Mouse (Mus musculus) 416B (cell line): Measurements from ENCODE around the gene Pkp4.

Source experiments
- DNase-seq: peaks from one replicate; pipeline ENCODE4 v3.0.0; 2011; ENCODE audit warnings: low read depth

The Pkp4 gene

GRCm38 (mm10) chr2:59219997-59220789, 59.5 kb downstream of the Pkp4 start:
- DNase-seq: peak; percentile 32

GRCm38 (mm10) chr2:59226383-59226782, 65.7 kb downstream of the Pkp4 start:
- no peak for DNase-seq

- DNase-seq: no peak
Measured at GRCm38 (mm10) chr2:59227011-59227410, 66.4 kb downstream of the Pkp4 start.

DNA sequence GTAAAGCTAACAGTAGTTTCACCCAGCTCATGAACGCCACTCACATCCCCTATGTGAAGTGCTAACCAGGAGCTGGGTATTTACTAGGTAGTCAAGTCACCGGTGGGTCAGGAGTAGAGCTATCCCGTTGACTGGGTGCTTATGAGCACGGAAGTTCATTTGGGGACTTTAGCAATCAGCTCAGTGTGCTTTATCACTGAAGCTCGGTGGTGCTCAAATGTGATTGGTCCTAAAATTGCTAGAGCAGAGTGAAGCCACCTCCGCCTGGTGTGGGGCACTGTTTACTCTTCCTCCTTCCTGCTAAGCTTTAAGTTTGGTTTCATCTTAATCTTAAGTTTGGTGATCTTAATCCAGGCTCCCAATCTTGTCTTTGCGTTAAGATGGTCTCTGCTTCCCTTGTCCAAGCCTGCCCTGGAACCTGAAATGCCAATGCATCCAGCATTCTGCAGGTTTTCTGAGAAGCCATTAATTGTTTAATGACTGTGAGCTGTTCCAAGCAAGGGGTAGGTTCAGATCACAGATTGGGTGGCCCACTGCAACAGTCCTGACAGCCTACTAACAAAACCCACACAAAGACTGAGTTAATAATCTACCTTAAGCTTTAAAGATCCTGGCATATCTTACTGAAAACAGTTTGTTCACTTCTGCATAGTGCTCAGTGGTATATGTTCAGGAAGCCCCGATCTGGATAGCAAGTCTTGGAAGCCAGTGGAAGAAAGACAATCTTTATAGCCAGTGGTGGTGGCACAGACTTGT, 67.0 kb downstream of the Pkp4 start:
- DNase-seq: no peak

- no peak for DNase-seq
Measured at GRCm38 (mm10) chr2:59229250-59229895, 68.7 kb downstream of the Pkp4 start.

DNA sequence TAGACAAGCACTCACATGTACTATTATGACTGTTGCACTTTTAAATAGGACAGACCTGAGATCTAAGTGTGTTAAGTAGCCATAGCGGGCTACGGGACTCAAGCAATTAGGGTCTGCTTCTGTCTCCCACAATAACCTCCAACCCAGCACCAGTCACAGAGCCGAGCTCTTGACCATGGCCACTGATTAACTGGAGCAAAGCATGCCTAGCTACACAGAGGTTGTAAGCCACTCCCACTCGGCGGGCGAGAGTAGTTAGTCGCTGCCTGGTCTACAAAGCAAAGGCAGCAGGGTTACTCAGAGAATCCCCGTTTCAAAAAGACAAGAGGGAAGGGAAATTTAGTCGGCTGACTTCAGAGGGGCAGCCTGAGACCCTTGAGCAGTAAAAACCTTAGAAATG, 70.0 kb downstream of the Pkp4 start:
- no peak for DNase-seq

DNA sequence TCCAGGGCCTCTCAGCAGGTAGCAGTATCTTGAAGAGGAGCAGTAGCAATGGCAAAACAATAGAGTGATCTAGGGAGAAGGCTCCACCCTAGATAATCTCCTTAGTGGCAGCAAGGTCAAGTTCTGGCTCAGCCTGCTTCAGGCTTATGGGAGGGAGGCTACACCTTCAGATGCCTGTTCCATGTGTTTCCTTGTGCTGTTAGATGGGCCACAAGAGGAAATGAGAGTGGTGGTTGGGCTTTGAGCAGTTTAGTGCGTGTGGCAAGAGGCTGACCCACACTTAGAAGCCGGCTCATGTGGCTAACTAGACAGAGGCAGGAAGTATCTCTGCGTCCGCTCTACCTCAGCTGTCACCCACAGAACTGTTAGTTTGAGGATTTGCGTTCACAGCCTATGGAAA, 70.9 kb downstream of the Pkp4 start:
- DNase-seq: peak; percentile 96

GRCm38 (mm10) chr2:59233294-59233923, 72.8 kb downstream of the Pkp4 start:
- no peak for DNase-seq

- DNase-seq: no peak
Measured at GRCm38 (mm10) chr2:59233936-59234335, 73.3 kb downstream of the Pkp4 start.

GRCm38 (mm10) chr2:59234537-59234936, 73.9 kb downstream of the Pkp4 start:
- no peak for DNase-seq

- DNase-seq: no peak
Measured at GRCm38 (mm10) chr2:59239841-59240395, 79.3 kb downstream of the Pkp4 start.

DNA sequence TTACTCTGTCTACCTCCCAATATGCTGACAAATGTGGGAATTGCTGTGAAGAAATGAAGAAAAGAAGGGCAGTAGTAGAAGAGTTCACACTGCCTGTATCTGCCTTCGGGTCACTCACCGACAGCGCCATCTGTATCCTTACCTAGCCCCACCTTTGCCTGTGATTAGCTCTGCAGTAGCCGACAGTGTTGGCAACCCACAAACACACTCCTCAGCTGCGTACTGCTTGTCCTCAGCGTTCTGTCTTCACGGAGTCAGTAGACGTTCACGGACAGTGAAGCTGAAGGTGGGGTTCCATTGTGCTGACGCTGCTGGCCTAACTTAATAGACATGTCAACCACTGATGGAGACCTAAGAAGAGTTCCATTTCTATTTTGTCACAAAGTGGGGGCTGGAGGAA, 81.5 kb downstream of the Pkp4 start:
- no peak for DNase-seq

DNA sequence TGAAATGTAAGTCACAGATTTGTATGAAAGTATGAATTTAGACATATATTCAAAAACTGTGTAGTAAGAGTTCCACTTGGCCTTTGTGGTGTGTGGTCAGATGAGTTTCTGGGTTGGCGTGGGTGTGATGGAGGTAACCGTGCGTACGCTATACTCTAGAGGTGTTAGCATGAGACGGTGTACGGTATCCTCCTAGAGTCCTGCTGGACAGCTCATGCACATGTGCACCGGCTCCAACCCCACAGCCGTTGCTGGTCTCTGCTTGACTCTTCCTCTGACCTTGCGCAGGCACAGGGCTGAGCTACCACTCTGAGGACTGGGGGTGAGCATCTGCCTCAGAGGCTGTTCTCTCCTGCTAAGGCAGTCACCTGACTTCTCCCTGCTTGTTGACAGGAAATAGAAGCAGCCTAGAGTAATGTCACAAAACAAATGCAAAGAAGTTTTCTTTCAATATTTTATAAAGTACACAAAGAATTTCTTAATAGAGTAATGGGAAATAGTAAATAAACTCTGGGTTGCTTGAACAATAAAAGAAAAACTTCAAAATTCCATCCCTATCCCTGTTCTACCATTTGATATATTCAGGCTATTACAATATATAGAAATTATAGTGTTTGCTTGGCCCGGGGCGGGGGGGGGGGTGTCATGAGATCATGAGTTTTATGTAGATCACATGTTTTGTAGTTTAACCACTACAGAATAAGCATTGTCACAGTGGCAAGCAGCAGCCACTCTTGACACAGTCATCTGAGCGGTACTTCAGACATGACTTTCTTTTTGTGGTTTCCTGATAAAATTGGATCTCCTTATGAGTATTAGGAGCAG, 83.8 kb downstream of the Pkp4 start:
- peak; percentile 84 for DNase-seq

DNA sequence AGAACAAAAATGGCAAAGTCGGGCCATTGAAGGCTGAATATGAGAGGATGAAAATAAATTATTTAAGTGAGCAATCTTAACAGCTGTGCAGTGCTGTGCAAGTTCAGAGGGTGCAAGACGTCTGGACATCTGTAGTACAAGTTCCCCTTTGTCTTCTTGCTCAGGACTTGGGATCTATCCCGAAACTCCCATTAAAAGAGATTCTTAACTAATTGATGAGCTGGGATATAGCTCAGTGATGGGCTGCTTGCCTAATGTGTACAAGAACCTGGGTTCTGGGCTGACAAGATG, 84.4 kb downstream of the Pkp4 start:
- DNase-seq: no peak

DNA sequence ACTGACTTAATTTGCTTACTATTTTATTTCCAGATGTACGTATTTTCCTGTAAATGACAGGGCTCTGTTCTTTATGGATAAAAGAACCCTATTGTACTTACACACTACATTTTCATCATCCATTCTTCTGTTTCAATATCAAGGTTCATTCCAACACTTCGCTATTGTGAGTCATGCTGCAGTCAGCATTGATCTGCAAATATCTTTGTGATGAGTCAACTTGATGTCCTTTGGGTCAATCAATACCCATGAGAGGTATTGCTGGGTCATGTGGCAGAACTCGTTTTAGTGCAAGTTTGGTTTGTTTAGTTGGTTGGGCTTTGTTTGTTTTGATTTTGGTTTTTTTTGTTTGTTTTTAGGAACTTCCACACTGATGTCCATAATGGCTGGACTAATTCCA, 88.2 kb downstream of the Pkp4 start:
- DNase-seq: no peak

GRCm38 (mm10) chr2:59252818-59253217, 92.2 kb downstream of the Pkp4 start:
- DNase-seq: no peak

DNA sequence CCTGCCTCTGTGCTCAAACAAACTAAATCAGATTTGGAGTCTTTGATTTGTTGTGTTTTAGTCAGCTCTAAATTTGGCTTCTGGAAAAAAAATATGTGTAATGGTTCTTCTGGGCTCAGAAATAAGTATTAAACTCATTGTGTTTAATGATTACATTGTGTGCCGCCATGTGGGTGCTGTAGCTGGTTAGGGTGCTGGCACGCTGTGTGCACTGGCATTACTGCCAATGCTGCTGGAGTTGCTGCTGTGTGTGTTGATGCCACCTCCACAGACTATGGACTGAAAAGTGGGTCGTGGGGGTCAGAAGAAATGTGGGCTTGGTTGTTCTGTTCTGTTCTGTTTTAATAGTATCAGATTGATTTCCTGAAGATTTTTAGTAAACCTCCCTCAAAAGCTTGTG, 92.8 kb downstream of the Pkp4 start:
- no peak for DNase-seq

- DNase-seq: no peak
Measured at GRCm38 (mm10) chr2:59258821-59259231, 98.2 kb downstream of the Pkp4 start.

DNA sequence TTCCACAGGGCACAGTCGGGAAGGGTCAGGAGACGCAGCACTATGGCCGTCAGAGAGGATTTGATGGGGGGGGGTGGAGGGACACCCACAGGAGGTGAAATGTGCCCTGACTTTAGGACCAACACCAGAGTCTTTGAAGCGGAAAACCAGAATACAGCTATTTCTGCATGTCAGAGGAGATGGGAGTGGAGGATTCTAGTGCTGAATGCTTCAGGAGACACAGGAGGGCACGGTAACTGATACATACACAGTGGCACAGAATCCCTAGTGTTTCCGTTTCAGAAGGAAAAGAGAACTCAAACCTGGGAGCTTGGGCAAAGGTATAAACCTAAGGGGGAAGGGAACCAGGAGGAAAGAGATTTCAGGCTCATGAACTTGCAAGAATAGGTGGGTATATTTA, 98.7 kb downstream of the Pkp4 start:
- DNase-seq: no peak

DNA sequence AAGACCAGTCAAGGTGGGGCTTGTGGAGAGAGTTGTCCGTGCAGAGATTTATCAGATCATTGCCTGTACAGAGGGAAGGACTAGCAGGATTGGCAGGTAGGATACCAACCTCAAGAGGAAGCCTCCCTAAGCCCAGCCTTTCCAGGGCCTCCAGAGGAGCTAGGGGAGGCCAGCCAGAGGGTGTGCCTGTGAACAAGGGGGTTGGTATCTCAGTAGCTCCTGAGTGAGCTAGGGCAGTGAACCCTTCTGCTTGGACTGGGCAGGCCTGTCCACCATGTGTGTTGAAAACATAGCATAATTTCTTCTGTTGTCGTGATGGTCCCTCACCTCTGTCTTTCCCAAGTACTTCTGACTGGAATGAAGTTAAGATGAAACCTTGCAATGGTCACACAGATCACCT, 100.6 kb downstream of the Pkp4 start:
- no peak for DNase-seq

- DNase-seq: no peak
Measured at GRCm38 (mm10) chr2:59266428-59266827, 105.8 kb downstream of the Pkp4 start.

DNA sequence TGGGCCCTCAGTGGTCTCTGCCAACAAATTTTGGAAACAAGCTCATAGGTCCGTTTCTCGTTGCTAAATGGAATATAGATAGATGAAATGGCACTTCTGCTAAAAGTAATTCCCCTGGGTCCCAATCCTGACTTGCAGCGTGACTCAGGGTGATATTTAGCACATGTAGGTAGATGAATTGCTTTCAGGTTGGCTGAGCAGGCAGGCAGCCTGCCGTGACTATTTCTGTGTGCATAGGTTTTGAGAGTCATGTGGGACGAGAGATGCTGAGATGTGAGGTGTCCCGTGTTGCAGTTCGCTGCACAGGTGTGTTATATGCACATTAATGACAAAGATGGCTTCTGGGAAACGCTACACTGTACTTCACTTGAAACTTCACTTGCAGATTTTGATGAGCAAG, 111.2 kb downstream of the Pkp4 start:
- DNase-seq: no peak
